Mouse (Mus musculus) forebrain, embryonic 15.5 days (tissue): ENCODE measurements at regions not wholly inside any gene's neighbourhood (a gene's known extent, or its start where the extent isn't known, plus 50 kb on each side); places are given as distances from the start of the nearest gene placed in this dataset.

ENCODE experiments used
- ATAC-seq: fragments of 200-750 bp; cut with Nextera tagmentation; replicated peaks from 2 replicates; pipeline ENCODE4 v1.8.0; 2017; ENCODE audit warnings: mild to moderate bottlenecking, moderate TSS enrichment, moderate library complexity
- H3K27ac ChIP-seq: fragments of 300-500 bp; sonication (generic); replicated peaks from 2 replicates; pipeline ENCODE4 v1.5.1; 2015; ENCODE audit warnings: mild to moderate bottlenecking, inconsistent platforms
- H3K27me3 ChIP-seq: fragments of 300-500 bp; sonication (generic); 2 replicates; pipeline ENCODE4 v1.6.1; 2015; ENCODE audit warnings: inconsistent platforms
- H3K36me3 ChIP-seq: fragments of 300-500 bp; sonication (generic); 2 replicates; pipeline ENCODE4 v1.6.1; 2015; ENCODE audit warnings: mild to moderate bottlenecking, inconsistent platforms
- H3K4me1 ChIP-seq: fragments of 300-500 bp; sonication (generic); 2 replicates; pipeline ENCODE4 v1.6.1; 2015; ENCODE audit warnings: inconsistent platforms
- H3K4me2 ChIP-seq: fragments of 300-500 bp; sonication (generic); replicated peaks from 2 replicates; pipeline ENCODE4 v1.6.1; 2015; ENCODE audit warnings: mild to moderate bottlenecking, inconsistent platforms
- H3K4me3 ChIP-seq: fragments of 300-500 bp; sonication (generic); 2 replicates; pipeline ENCODE4 v1.5.1; 2015; ENCODE audit warnings: mild to moderate bottlenecking, inconsistent platforms
- H3K9ac ChIP-seq: fragments of 300-500 bp; sonication (generic); replicated peaks from 2 replicates; pipeline ENCODE4 v1.6.1; 2015; ENCODE audit warnings: mild to moderate bottlenecking, inconsistent platforms
- H3K9me3 ChIP-seq: fragments of 300-500 bp; sonication (generic); 2 replicates; pipeline ENCODE4 v1.6.1; 2016; ENCODE audit warnings: inconsistent platforms
- WGBS: fragments of 180-500 bp; shearing (Covaris S2); methylation state at CpG from one replicate; pipeline ENCODE4 v1.1.7; 2015; ENCODE audit warnings: mixed read lengths; 5-methylcytosine and 5-hydroxymethylcytosine counted together

- Histone ChIP-seq H3K9me3 (no peaks in the 10 kb centered on the region), H3K27ac (no peak overlapping the region), H3K36me3 (no peaks in the 10 kb centered on the region), H3K4me2 (no peak overlapping the region), H3K9ac (no peak overlapping the region), H3K27me3 (no peaks in the 10 kb centered on the region), H3K4me1 (no peaks in the 10 kb centered on the region), H3K4me3 (no peak overlapping the region)
- 95% methylated on average over 1 of the region's 1 CpGs for WGBS
- ATAC-seq: no peak
Measured at GRCm38 (mm10) chr13:84878178-84878849, 310.9 kb upstream of the Ccnh start.

DNA sequence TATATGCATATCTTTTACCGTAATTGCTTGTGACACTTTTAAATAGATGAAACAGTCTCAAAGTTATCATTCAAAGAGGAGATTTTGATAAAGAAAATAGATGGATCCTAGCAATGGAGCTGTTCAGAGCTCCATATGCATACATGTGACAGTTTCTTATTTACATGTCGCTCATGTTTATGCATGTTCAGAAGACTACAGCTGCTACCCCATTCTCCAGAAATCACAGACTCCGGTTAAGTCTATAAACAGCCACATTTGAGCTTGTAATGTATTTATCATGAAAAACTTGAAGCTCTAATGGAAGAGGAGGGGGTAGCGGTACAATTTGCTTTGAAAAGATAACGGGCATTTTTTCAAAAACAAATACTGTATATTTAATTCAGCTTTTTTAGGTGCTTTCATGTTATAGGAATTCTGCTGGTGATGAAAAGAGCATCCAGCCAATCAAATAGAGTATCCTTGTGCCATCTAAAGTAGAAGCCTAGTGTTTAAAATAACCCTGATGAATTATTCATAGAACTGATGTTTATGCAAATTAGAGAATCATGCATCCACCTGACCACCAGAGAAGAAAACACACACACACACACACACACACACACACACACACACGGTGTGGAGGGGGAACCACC lies 283.7 kb upstream of the Ccnh start:
- WGBS: 29% methylated on average over 6 of the region's 6 CpGs

GRCm38 (mm10) chr13:84905994-84906393 lies 283.2 kb upstream of the Ccnh start:
- no peaks in the 10 kb centered on the region for H3K36me3 ChIP-seq
- H3K9ac ChIP-seq: peak overlapping the region; percentile 19; the same call in 1 of the 2 replicates
- H3K27me3 ChIP-seq: no peaks in the 10 kb centered on the region
- peak; percentile 93 for ATAC-seq
- peak overlapping the region; percentile 39 for H3K4me2 ChIP-seq
- H3K27ac ChIP-seq: peak overlapping the region; percentile 86
- H3K4me1 ChIP-seq: no peaks in the 10 kb centered on the region
- WGBS: 24% methylated on average over 3 of the region's 3 CpGs
- no peaks in the 10 kb centered on the region for H3K9me3 ChIP-seq
- H3K4me3 ChIP-seq: peak overlapping the region; percentile 33

More for the DNA sequence above, 283.7 kb upstream of the Ccnh start:
- Histone ChIP-seq H3K4me1 (no peaks in the 10 kb centered on the region), H3K27ac (peak overlapping the region; percentile 86), H3K4me2 (peak overlapping the region; percentile 39), H3K9me3 (no peaks in the 10 kb centered on the region), H3K9ac (peak overlapping the region; percentile 19; the same call in 1 of the 2 replicates), H3K36me3 (no peaks in the 10 kb centered on the region), H3K4me3 (peak overlapping the region; percentile 33), H3K27me3 (no peaks in the 10 kb centered on the region)
- peak; percentile 96 for ATAC-seq

DNA sequence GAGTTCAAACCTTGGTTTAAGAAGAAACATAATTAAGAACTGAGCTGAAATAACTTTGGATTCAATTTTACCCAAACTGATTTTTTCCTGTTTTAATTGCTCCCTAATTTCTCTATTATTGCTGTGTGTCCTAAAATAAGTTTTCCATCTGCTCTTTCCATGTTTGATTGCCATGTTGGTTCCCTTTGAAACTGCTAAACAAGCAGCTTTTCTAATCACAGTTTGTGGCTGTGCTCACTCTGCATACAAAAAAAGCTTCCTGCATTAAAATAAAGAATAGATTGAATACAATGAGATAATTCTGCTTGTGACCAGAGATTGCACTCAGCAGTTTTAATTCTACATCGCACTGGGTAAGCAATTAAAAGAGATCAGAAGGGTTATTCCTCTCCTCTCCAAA lies 257.9 kb upstream of the Ccnh start:
- no peaks in the 10 kb centered on the region for H3K4me1 ChIP-seq
- no peak for ATAC-seq
- no peaks in the 10 kb centered on the region for H3K27me3 ChIP-seq
- no peaks in the 10 kb centered on the region for H3K9me3 ChIP-seq
- H3K36me3 ChIP-seq: no peaks in the 10 kb centered on the region
- WGBS: 27% methylated on average over 1 of the region's 1 CpGs
- no peak overlapping the region for H3K4me3 ChIP-seq
- no peak overlapping the region for H3K4me2 ChIP-seq
- no peak overlapping the region for H3K9ac ChIP-seq
- no peak overlapping the region for H3K27ac ChIP-seq

- no peak overlapping the region for H3K27ac ChIP-seq
- no peak overlapping the region for H3K9ac ChIP-seq
- no peak overlapping the region for H3K4me3 ChIP-seq
- H3K4me1 ChIP-seq: no peaks in the 10 kb centered on the region
- WGBS: 86% methylated on average over 1 of the region's 1 CpGs
- H3K36me3 ChIP-seq: no peaks in the 10 kb centered on the region
- H3K9me3 ChIP-seq: no peaks in the 10 kb centered on the region
- no peak for ATAC-seq
- H3K27me3 ChIP-seq: no peaks in the 10 kb centered on the region
- no peak overlapping the region for H3K4me2 ChIP-seq
Measured at GRCm38 (mm10) chr13:84935610-84936009, 253.6 kb upstream of the Ccnh start.

- no peaks in the 10 kb centered on the region for H3K27me3 ChIP-seq
- H3K4me2 ChIP-seq: no peak overlapping the region
- 93% methylated on average over 7 of the region's 7 CpGs for WGBS
- H3K27ac ChIP-seq: no peak overlapping the region
- no peaks in the 10 kb centered on the region for H3K4me1 ChIP-seq
- H3K9ac ChIP-seq: no peak overlapping the region
- no peak for ATAC-seq
- H3K4me3 ChIP-seq: no peak overlapping the region
- H3K9me3 ChIP-seq: no peaks in the 10 kb centered on the region
- no peaks in the 10 kb centered on the region for H3K36me3 ChIP-seq
Measured at GRCm38 (mm10) chr13:84939695-84940094, 249.5 kb upstream of the Ccnh start.

DNA sequence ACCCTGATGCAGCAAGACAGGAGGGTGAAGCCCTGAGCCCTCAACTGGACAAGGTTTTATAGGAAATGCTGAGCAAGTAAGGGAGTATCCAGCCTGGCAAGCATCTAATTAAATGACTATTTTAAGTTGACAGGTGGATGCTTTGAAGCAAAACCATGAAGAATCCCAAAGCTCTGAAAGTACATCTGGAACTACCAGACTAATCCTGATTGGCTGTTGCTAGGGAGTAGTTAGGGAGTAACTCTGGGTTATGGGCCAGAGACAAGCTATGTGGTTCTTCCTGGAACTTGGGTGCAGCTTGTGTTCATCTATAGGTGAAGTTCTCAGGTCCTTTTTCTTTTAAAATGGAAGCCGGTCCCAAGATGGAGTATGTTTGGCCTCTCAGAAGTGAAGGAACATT lies 248.3 kb upstream of the Ccnh start:
- H3K9me3 ChIP-seq: no peaks in the 10 kb centered on the region
- no peak overlapping the region for H3K9ac ChIP-seq
- no peak overlapping the region for H3K4me2 ChIP-seq
- no peak for ATAC-seq
- no peaks in the 10 kb centered on the region for H3K4me1 ChIP-seq
- no peak overlapping the region for H3K4me3 ChIP-seq
- WGBS: 100% methylated on average over 1 of the region's 1 CpGs
- H3K36me3 ChIP-seq: no peaks in the 10 kb centered on the region
- H3K27me3 ChIP-seq: no peaks in the 10 kb centered on the region
- H3K27ac ChIP-seq: no peak overlapping the region

- ATAC-seq: 0 out of 2 replicates have a peak, but pooled peaks have one; percentile 38
- H3K4me1 ChIP-seq: no peaks in the 10 kb centered on the region
- no peak overlapping the region for H3K9ac ChIP-seq
- no peak overlapping the region for H3K27ac ChIP-seq
- 57% methylated on average over 1 of the region's 1 CpGs for WGBS
- no peaks in the 10 kb centered on the region for H3K27me3 ChIP-seq
- H3K9me3 ChIP-seq: no peaks in the 10 kb centered on the region
- no peak overlapping the region for H3K4me2 ChIP-seq
- H3K36me3 ChIP-seq: no peaks in the 10 kb centered on the region
- no peak overlapping the region for H3K4me3 ChIP-seq
Measured at GRCm38 (mm10) chr13:84950873-84951272, 238.3 kb upstream of the Ccnh start.

DNA sequence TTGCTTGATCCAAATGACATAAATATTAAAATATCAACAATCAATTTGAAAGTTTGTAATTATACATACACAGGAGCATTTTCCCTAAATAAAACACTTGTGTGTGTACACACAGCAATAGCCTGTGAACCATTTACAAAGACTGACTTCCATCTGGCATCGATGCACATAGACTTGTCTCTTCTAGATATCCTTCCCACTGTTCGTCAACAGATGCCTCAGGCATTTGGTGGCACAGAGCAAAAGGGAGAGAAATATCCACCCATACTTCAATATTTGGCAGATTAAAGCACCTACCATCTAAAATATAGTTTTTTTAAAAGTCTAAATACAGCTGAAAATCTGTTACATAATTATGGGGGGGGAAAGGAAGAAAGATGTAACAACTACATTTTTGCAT lies 236.0 kb upstream of the Ccnh start:
- H3K4me3 ChIP-seq: no peak overlapping the region
- H3K9ac ChIP-seq: no peak overlapping the region
- H3K27ac ChIP-seq: no peak overlapping the region
- H3K36me3 ChIP-seq: no peaks in the 10 kb centered on the region
- H3K4me1 ChIP-seq: no peaks in the 10 kb centered on the region
- no peaks in the 10 kb centered on the region for H3K27me3 ChIP-seq
- H3K9me3 ChIP-seq: no peaks in the 10 kb centered on the region
- WGBS: 72% methylated on average over 2 of the region's 2 CpGs
- no peak for ATAC-seq
- no peak overlapping the region for H3K4me2 ChIP-seq

GRCm38 (mm10) chr13:84953760-84954159 lies 235.4 kb upstream of the Ccnh start:
- no peak for ATAC-seq
- no peaks in the 10 kb centered on the region for H3K9me3 ChIP-seq
- H3K36me3 ChIP-seq: no peaks in the 10 kb centered on the region
- H3K27me3 ChIP-seq: no peaks in the 10 kb centered on the region
- WGBS: 76% methylated on average over 1 of the region's 1 CpGs
- no peak overlapping the region for H3K9ac ChIP-seq
- H3K4me1 ChIP-seq: no peaks in the 10 kb centered on the region
- H3K27ac ChIP-seq: no peak overlapping the region
- H3K4me2 ChIP-seq: no peak overlapping the region
- no peak overlapping the region for H3K4me3 ChIP-seq

- Histone ChIP-seq H3K36me3 (no peaks in the 10 kb centered on the region), H3K27me3 (no peaks in the 10 kb centered on the region), H3K4me3 (no peak overlapping the region), H3K4me1 (peaks cover 2% of the 10 kb centered on the region; the same call in 1 of the 2 replicates), H3K9me3 (no peaks in the 10 kb centered on the region), H3K9ac (no peak overlapping the region), H3K27ac (no peak overlapping the region), H3K4me2 (no peak overlapping the region)
- ATAC-seq: no peak
- WGBS: 21% methylated on average over 7 of the region's 7 CpGs
Measured at GRCm38 (mm10) chr13:84968943-84969342, 220.3 kb upstream of the Ccnh start.
